Mouse (Mus musculus) CH12.LX (cell line): ENCODE measurements around the gene Ets2. TPM values are rescaled to one million over a fixed set of nuclear protein-coding genes. Genes with fewer than 3 reads are reported as not detected.
A peak's percentile ranks its signal among the peaks of the same experiment; 100 is the strongest.

Experiments
- DNase-seq: peaks from one replicate; pipeline ENCODE4 v3.0.0-alpha.2; 2013; ENCODE audit errors: extremely low read depth
- H3K27ac ChIP-seq: 2 replicates; pipeline ENCODE4 v1.5.1; 2012; ENCODE audit warnings: low read depth, mild to moderate bottlenecking, control low read depth, moderate library complexity; ENCODE audit not compliant: insufficient read depth
- H3K27me3 ChIP-seq: replicated peaks from 2 replicates; pipeline ENCODE3; 2012; ENCODE audit warnings: inconsistent platforms
- H3K36me3 ChIP-seq, 2 experiments: replicated peaks in 1 of 2; 2 replicates each; pipeline versions ENCODE3 to v1.6.1; 2012; ENCODE audit warnings: inconsistent platforms in 1 of 2, low read length in 1 of 2, mild to moderate bottlenecking in 1 of 2, mixed read lengths in 1 of 2, moderate library complexity in 1 of 2; ENCODE audit not compliant: control insufficient read depth in 1 of 2, insufficient read depth in 1 of 2
- H3K4me1 ChIP-seq, 2 experiments: 2 replicates each; pipeline ENCODE4 v1.6.1; 2012; ENCODE audit warnings: inconsistent platforms in 1 of 2, moderate library complexity in 1 of 2; ENCODE audit not compliant: insufficient read depth in 2 of 2, control insufficient read depth in 1 of 2
- H3K4me2 ChIP-seq: 2 replicates; pipeline ENCODE4 v1.6.1; 2012; ENCODE audit warnings: low read depth, mild to moderate bottlenecking, control low read depth; ENCODE audit not compliant: poor library complexity, insufficient read depth, severe bottlenecking
- H3K4me3 ChIP-seq, 3 experiments: fragments of 150-350 bp in 1 of 3; sonication (generic) in 1 of 3; replicated peaks in 1 of 3; 2 replicates each; pipeline versions ENCODE3 to v1.5.1; 2011 to 2012; ENCODE audit warnings: low read depth in 2 of 3, low read length in 2 of 3, mild to moderate bottlenecking in 2 of 3, moderate library complexity in 2 of 3, control low read depth in 1 of 3, improper control_type of control experiment in 1 of 3, inconsistent platforms in 1 of 3, mixed read lengths in 1 of 3; ENCODE audit not compliant: poor library complexity in 1 of 3
- H3K79me2 ChIP-seq: replicated peaks from 2 replicates; pipeline ENCODE4 v1.6.1; 2012; ENCODE audit warnings: mild to moderate bottlenecking, moderate library complexity; ENCODE audit not compliant: control insufficient read depth, poor library complexity, insufficient read depth, severe bottlenecking; ENCODE audit errors: extremely low read depth
- H3K9ac ChIP-seq: 2 replicates; pipeline ENCODE4 v1.6.1; 2012; ENCODE audit warnings: low read depth, mild to moderate bottlenecking, control low read depth, moderate library complexity; ENCODE audit not compliant: insufficient read depth
- H3K9me3 ChIP-seq: replicated peaks from 2 replicates; pipeline ENCODE3; 2012; ENCODE audit warnings: low read length, inconsistent platforms, mixed read lengths
- CHD2 ChIP-seq: IDR thresholded peaks from 2 replicates; pipeline ENCODE4 v1.6.1; 2011; ENCODE audit warnings: low read length, improper control_type of control experiment
- ETS1 ChIP-seq: conservative IDR thresholded peaks from 2 replicates; pipeline ENCODE4 v1.6.1; 2012; ENCODE audit warnings: low read depth, mild to moderate bottlenecking, inconsistent platforms, low read length, improper control_type of control experiment, moderate library complexity
- JUN ChIP-seq: IDR thresholded peaks from 2 replicates; pipeline ENCODE4 v1.6.1; 2011; ENCODE audit warnings: low read depth, mild to moderate bottlenecking, low read length, improper control_type of control experiment, moderate library complexity; ENCODE audit not compliant: insufficient read depth
- MAX ChIP-seq: IDR thresholded peaks from 2 replicates; pipeline ENCODE4 v1.6.1; 2011; ENCODE audit warnings: low read length, improper control_type of control experiment
- MYC ChIP-seq: IDR thresholded peaks from 2 replicates; pipeline ENCODE4 v1.6.1; 2011; ENCODE audit warnings: low read depth, mild to moderate bottlenecking, improper control_type of control experiment, low read length
- NELFE ChIP-seq: IDR thresholded peaks from 2 replicates; pipeline ENCODE4 v1.6.1; 2011; ENCODE audit warnings: low read depth, low read length, improper control_type of control experiment
- PAX5 ChIP-seq: IDR thresholded peaks from 2 replicates; pipeline ENCODE4 v1.6.1; 2012; ENCODE audit warnings: low read length, inconsistent platforms, mixed read lengths
- POLR2A ChIP-seq: IDR thresholded peaks from 2 replicates; pipeline ENCODE4 v1.6.1; 2011; ENCODE audit warnings: low read depth, mild to moderate bottlenecking, improper control_type of control experiment, low read length
- POLR2AphosphoS2 ChIP-seq: IDR thresholded peaks from 2 replicates; pipeline ENCODE4 v1.6.1; 2011; ENCODE audit warnings: low read depth, low read length, improper control_type of control experiment
- RAD21 ChIP-seq: IDR thresholded peaks from 2 replicates; pipeline ENCODE4 v1.6.1; 2011; ENCODE audit warnings: low read depth, mild to moderate bottlenecking, low read length, improper control_type of control experiment, moderate library complexity
- RCOR1 ChIP-seq: conservative IDR thresholded peaks from 2 replicates; pipeline ENCODE4 v1.6.1; 2012; ENCODE audit warnings: low read depth, mild to moderate bottlenecking, inconsistent platforms, low read length, improper control_type of control experiment
- TCF12 ChIP-seq: IDR thresholded peaks from 2 replicates; pipeline ENCODE4 v1.6.1; 2014; ENCODE audit warnings: low read depth, mild to moderate bottlenecking, inconsistent platforms, low read length, improper control_type of control experiment
- USF1 ChIP-seq: IDR thresholded peaks from 2 replicates; pipeline ENCODE4 v1.6.1; 2014; ENCODE audit warnings: low read depth, mild to moderate bottlenecking, inconsistent platforms, low read length, improper control_type of control experiment
- USF2 ChIP-seq: conservative IDR thresholded peaks from 2 replicates; pipeline ENCODE4 v1.6.1; 2011; ENCODE audit warnings: low read depth, low read length, improper control_type of control experiment
- ZKSCAN1 ChIP-seq: IDR thresholded peaks from 2 replicates; pipeline ENCODE4 v1.6.1; 2012; ENCODE audit warnings: low read depth, inconsistent platforms, low read length, improper control_type of control experiment, borderline replicate concordance
- ZNF384 ChIP-seq: IDR thresholded peaks from 2 replicates; pipeline ENCODE4 v1.6.1; 2012; ENCODE audit warnings: low read depth, low read length, improper control_type of control experiment, inconsistent platforms
- dilution Hi-C: fragments of 300-500 bp; cut with MboI; formaldehyde crosslinking; loops from 2 replicates; pipeline ENCODE4 v1.14.3; 2020; ENCODE audit warnings: low sequenced_read_pairs; ENCODE audit not compliant: extremely low pct_unique_long_range_greater_than_20kb, extremely low pct_ligation_motif_present
- in situ Hi-C: fragments of 300-500 bp; cut with MboI; formaldehyde crosslinking; loops from 3 replicates; pipeline ENCODE4 v1.14.3; 2019; ENCODE audit warnings: low sequenced_read_pairs, low pct_ligation_motif_present, low pct_unique_long_range_greater_than_20kb, mixed read lengths
- polyA plus RNA-seq: library from polyadenylated mRNA; unstranded; fragments of >175 nt; gene quantifications from 2 replicates; pipeline ENCODE4 v1.2.1, GENCODE M21; 2012; ENCODE audit warnings: low read depth; ENCODE audit not compliant: insufficient read length
- total RNA-seq, 2 experiments: library from RNA; depleted of rRNA; stranded (reverse); fragments of 300-350 nt in 1 of 2; fragments of >200 nt in 1 of 2; gene quantifications; 2 replicates each; pipeline ENCODE4 v1.2.3; 2012 to 2014

The Ets2 gene
- total and polyA plus RNA-seq, 3 experiments, result 42.0 to 51.2 (median 43.2) TPM

DNA sequence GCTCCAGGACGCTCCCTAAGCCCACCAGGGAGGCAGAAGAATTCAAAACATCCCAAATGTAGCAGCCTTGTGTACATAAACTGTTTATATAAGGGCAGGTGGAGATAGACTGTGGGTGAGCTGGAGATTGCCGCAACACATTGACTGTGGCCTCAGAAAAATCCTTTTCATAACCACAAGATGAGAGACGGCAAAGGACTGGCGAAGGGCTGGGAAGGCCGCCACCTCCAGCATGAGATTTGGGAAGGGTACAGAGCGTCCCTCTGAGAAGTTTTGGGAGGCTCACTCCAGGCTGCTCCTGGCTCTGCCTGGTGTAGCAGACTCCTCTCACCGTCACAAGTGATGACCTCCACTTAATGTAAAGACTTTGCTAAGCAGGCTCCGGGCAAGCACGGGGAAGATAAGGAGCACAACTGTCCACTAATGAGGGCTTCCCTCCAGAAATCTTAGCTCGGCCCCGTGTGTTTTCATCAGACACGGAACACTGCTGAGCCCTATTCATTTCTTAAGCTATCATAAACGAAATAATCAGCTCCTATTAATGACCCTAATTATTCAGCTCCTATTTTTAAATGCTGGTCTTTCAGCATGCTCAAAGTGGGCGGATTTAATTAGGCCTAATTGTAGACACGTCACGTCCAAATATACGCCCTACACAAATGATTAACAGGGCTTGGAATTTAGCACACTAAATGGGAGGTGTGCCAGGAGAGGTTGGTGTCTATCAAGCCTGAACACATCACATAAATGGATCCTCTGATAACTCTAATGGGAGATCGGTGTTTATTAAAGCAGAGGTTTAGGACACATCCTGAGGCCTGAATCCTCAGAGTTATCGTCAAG lies 33.5 kb upstream of the Ets2 start:
- dilution Hi-C loops, result no loop called here
- in situ Hi-C loops, result no loop called here
- H3K4me2 ChIP-seq, result no peak overlapping the region
- TF ChIP-seq PAX5, result no peak
- TF ChIP-seq MAX, result no peak
- TF ChIP-seq ZNF384, result no peak
- no peak for TF ChIP-seq ZKSCAN1
- TF ChIP-seq POLR2A, result no peak
- TF ChIP-seq CHD2, result no peak
- no peak for TF ChIP-seq USF1
- no peak for TF ChIP-seq NELFE
- TF ChIP-seq ETS1, result no peak
- TF ChIP-seq RAD21, result no peak
- no peak for TF ChIP-seq RCOR1
- TF ChIP-seq USF2, result no peak
- H3K27ac ChIP-seq, result no peak overlapping the region
- peaks cover 0 to 2% of the 10 kb centered on the region in 2 experiments; a peak in 1 of 4 replicates for H3K4me1 ChIP-seq
- no peaks in the 10 kb centered on the region for H3K27me3 ChIP-seq
- H3K9me3 ChIP-seq, result no peaks in the 10 kb centered on the region
- no peaks in the 10 kb centered on the region for H3K36me3 ChIP-seq
- H3K9ac ChIP-seq, result no peak overlapping the region
- H3K79me2 ChIP-seq, result no peaks in the 10 kb centered on the region
- no peak overlapping the region for H3K4me3 ChIP-seq
- no peak for DNase-seq

DNA sequence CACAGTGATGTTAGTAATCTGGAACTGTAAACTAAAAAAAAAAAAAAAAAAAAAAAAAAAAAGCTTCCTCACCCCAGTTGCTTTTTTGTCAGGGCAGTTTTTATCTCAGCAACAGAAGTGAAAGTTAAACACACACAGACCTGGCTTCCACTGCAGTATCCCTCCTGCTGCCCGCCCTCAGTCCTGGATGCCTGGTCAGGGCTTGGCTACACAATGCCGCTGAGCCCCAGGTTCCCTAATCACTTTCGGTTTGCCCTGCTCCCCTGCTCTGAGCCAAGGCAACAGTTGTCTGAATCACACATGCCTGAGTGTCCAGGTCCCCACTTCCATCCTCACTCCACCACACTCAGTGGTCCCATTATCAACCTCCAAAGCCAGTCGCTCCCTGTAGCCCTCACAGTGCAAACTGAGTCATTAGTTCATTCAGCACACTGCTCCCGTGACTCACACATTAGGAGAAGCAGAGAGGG lies 27.4 kb upstream of the Ets2 start:
- Histone ChIP-seq H3K4me1 (0 out of 4 replicates have a peak, but pooled peaks cover 0 to 4% of the 10 kb centered on the region in 2 experiments), H3K4me3 (peak overlapping the region in 1 of 3 experiments; percentile 13), H3K36me3 (no peaks in the 10 kb centered on the region), H3K9ac (peak overlapping the region; percentile 2; the same call in 1 of the 2 replicates), H3K79me2 (no peaks in the 10 kb centered on the region), H3K4me2 (peak overlapping the region; percentile 53), H3K27me3 (no peaks in the 10 kb centered on the region), H3K27ac (no peak overlapping the region), H3K9me3 (no peaks in the 10 kb centered on the region)
- DNase-seq, result no peak
- in situ Hi-C loops (no loop called here), dilution Hi-C loops (no loop called here)
- TF ChIP-seq ZNF384 (peak; percentile 84), USF2 (no peak)

DNA sequence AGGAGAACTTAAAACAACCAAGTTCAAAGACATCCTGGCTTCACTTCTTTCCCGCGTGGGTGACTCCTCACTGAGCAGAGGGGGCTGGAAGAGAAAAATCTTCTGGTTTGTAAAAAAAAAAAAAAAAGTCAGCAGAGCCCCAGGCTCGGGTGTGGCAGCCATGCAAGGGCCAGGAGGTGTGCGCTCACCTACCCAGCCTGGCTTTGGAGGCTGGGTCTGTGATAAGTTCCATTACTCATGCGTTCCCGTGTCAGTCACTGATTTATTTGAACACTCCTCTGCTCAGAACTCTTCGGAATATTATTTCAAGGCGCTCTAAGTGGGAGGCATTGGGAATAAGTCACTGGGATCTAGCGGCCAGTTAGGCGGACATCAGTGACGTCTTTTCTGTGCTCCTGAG lies 26.7 kb upstream of the Ets2 start:
- H3K4me2 ChIP-seq, result no peak overlapping the region
- no peak for TF ChIP-seq POLR2AphosphoS2
- TF ChIP-seq MYC, result no peak
- TF ChIP-seq JUN, result no peak
- TF ChIP-seq ZNF384, result no peak
- no peak for TF ChIP-seq RAD21
- TF ChIP-seq TCF12, result no peak
- TF ChIP-seq CHD2, result no peak
- no peak for TF ChIP-seq USF2
- no peak for TF ChIP-seq PAX5
- TF ChIP-seq, all 38 proteins: peak for 0

More for the DNA sequence above, 26.7 kb upstream of the Ets2 start:
- H3K9ac ChIP-seq, result no peak overlapping the region
- 0 out of 4 replicates have a peak, but pooled peaks cover 0 to 4% of the 10 kb centered on the region in 2 experiments for H3K4me1 ChIP-seq
- dilution Hi-C loops (no loop called here), in situ Hi-C loops (no loop called here)
- no peaks in the 10 kb centered on the region for H3K36me3 ChIP-seq
- no peak overlapping the region for H3K4me3 ChIP-seq
- no peaks in the 10 kb centered on the region for H3K79me2 ChIP-seq
- no peaks in the 10 kb centered on the region for H3K9me3 ChIP-seq
- no peak for DNase-seq
- H3K27me3 ChIP-seq, result no peaks in the 10 kb centered on the region
- no peak overlapping the region for H3K27ac ChIP-seq
